Mouse (Mus musculus): ENCODE data around the gene Fkbp3. TPM values are rescaled to one million over a fixed set of nuclear protein-coding genes. Genes with fewer than 3 reads are reported as not detected.

Fkbp3 gene
- polyA plus RNA-seq, 1 experiment: 311 TPM

DNA sequence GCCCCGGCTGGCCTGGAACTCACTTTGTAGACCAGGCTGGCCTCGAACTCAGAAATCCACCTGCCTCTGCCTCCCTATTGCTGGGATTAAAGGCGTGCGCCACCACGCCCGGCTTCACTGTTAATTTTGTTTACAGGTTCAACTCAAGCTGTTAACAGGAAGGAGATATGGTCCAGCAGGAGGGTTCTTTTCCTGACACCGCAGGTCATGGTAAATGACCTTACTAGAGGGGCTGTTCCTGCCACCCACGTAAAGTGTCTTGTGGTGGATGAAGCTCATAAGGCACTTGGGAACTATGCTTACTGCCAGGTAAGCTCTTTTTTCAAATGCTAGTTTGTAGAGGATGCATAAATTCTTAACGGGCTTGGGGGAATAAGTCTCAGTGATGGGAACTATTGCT is 3.1 kb upstream of the Fkbp3 start:
- Histone ChIP-seq H3K4me3 (replicated peaks; ENCODE audit: insufficient read depth, low read depth, low read length) (no peak overlapping the region), H3K27me3 (ENCODE audit: control insufficient read depth, insufficient read depth, low read length) (no peaks in the 10 kb centered on the region), H3K27ac (ENCODE audit: insufficient read depth, low read length) (no peak overlapping the region), H3K4me1 (ENCODE audit: control insufficient read depth, insufficient read depth, low read length) (no peaks in the 10 kb centered on the region)
- DNase-seq: no peak
- WGBS: 80% methylated on average over 9 of the region's 9 CpGs
- TF ChIP-seq POLR2A (IDR thresholded peaks at IDR 0.05; ENCODE audit: borderline replicate concordance, insufficient read depth, low read length) (no peak), CTCF (IDR thresholded peaks at IDR 0.05; ENCODE audit: borderline replicate concordance, insufficient read depth, low read depth, low read length) (no peak)

DNA sequence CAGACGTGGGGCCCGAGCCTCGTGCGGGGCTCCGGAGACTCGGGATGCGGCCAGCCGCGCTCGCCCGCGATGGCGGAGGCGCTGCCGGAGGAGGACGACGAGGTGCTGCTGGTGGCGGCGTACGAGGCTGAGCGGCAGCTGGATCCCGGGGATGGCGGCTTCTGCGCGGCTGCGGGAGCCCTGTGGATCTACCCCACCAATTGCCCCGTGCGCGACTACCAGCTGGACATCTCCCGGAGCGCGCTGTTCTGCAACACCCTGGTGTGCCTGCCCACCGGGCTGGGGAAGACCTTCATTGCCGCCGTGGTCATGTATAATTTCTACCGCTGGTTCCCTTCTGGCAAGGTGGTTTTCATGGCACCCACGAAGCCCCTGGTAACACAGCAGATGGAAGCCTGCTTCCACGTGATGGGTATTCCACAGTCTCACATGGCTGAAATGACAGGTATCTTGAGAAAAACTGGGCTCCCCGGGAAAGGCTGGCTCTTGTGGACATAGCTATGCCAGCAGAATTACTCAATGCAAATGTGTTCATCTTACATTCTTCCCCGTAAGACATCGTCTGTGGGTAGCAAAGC is 2.0 kb upstream of the Fkbp3 start:
- TF ChIP-seq POLR2A (IDR thresholded peaks at IDR 0.05; ENCODE audit: borderline replicate concordance, insufficient read depth, low read length): no peak
- no peak for TF ChIP-seq CTCF (IDR thresholded peaks at IDR 0.05; ENCODE audit: borderline replicate concordance, insufficient read depth, low read depth, low read length)
- under 1% methylated on average over 41 of the region's 41 CpGs for WGBS
- Histone ChIP-seq H3K4me1 (ENCODE audit: control insufficient read depth, insufficient read depth, low read length) (no peaks in the 10 kb centered on the region), H3K27ac (ENCODE audit: insufficient read depth, low read length) (0 out of 2 replicates have a peak overlapping the region, but pooled peaks have one; percentile 18), H3K27me3 (ENCODE audit: control insufficient read depth, insufficient read depth, low read length) (no peaks in the 10 kb centered on the region), H3K4me3 (replicated peaks; ENCODE audit: insufficient read depth, low read depth, low read length) (peak overlapping the region; percentile 100)
- DNase-seq: no peak

DNA sequence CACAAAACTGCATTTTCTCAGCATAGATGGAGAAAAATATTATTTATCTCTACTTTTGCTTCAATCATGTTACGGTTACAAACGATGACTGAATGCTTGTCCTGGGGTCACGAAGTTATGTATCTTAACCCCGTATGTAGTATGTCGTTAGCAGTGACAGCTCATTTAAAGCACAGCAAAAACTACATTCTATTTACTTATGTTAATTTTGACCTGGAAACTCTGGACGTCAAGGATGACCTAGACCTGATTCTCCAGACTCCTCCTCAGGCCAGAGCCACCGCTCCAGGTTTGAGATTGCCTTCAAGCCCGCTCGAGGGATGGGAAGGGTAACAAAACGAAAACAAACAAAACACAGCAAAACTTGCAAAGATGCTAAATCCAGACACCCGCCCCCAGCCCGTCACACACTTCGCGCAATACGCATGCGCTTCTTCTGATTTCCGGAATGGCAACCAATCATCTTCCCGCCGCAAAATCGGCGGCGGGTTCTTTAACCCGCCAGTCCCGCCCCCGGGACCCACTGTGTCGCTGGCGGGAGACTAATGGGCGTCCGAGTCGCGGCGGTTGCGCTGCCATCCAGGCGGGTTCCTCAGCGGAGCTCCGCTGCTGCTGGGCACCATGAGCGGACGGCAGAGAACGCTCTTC is 1.4 kb upstream of the Fkbp3 start, which contains the start of gene Fancm:
Fancm (plus strand) TSS at position 519 of the 648 bp plus-strand sequence.
- Histone ChIP-seq H3K27me3 (ENCODE audit: control insufficient read depth, insufficient read depth, low read length) (no peaks in the 10 kb centered on the region), H3K4me1 (ENCODE audit: control insufficient read depth, insufficient read depth, low read length) (no peaks in the 10 kb centered on the region), H3K4me3 (replicated peaks; ENCODE audit: insufficient read depth, low read depth, low read length) (peak within 1 kb of the TSS; percentile 100), H3K27ac (ENCODE audit: insufficient read depth, low read length) (peak within 1 kb of the TSS; percentile 38; the same call in 1 of the 2 replicates)
- peak; percentile 90 to 91 for DNase-seq
- 2% methylated on average over 39 of the region's 39 CpGs for WGBS
- TF ChIP-seq CTCF (IDR thresholded peaks at IDR 0.05; ENCODE audit: borderline replicate concordance, insufficient read depth, low read depth, low read length) (no peak), POLR2A (IDR thresholded peaks at IDR 0.05; ENCODE audit: borderline replicate concordance, insufficient read depth, low read length) (peak; percentile 49; the same call in 1 of the 2 replicates)

DNA sequence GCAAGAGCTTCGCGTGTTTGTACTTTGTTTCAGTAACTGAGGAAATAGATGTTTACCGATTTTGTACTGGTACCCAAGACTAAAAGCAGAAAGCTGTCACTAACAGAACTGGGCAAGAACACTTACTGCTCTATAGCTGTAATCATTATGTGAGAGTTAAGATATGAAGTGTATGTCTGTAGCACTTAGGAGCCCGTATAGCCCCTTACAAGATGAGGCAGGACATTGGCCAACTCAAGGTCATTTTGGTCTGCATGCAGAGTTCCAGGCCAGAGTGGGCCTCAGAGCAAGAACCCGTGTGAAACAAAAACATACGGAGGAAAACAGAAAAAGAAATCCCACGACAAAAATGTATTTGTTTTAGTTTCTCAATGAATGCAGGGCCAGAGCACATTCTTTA is 844 bp upstream of the Fkbp3 start:
- WGBS: 26% methylated on average over 7 of the region's 7 CpGs
- no peaks in the 10 kb centered on the region for H3K4me1 ChIP-seq (ENCODE audit: control insufficient read depth, insufficient read depth, low read length)
- no peak overlapping the region for H3K27ac ChIP-seq (ENCODE audit: insufficient read depth, low read length)
- no peaks in the 10 kb centered on the region for H3K27me3 ChIP-seq (ENCODE audit: control insufficient read depth, insufficient read depth, low read length)
- peak in 1 of 2 experiments; percentile 9 for DNase-seq
- H3K4me3 ChIP-seq (replicated peaks; ENCODE audit: insufficient read depth, low read depth, low read length): peak overlapping the region; percentile 47
- TF ChIP-seq CTCF (IDR thresholded peaks at IDR 0.05; ENCODE audit: borderline replicate concordance, insufficient read depth, low read depth, low read length): no peak
- no peak for TF ChIP-seq POLR2A (IDR thresholded peaks at IDR 0.05; ENCODE audit: borderline replicate concordance, insufficient read depth, low read length)

DNA sequence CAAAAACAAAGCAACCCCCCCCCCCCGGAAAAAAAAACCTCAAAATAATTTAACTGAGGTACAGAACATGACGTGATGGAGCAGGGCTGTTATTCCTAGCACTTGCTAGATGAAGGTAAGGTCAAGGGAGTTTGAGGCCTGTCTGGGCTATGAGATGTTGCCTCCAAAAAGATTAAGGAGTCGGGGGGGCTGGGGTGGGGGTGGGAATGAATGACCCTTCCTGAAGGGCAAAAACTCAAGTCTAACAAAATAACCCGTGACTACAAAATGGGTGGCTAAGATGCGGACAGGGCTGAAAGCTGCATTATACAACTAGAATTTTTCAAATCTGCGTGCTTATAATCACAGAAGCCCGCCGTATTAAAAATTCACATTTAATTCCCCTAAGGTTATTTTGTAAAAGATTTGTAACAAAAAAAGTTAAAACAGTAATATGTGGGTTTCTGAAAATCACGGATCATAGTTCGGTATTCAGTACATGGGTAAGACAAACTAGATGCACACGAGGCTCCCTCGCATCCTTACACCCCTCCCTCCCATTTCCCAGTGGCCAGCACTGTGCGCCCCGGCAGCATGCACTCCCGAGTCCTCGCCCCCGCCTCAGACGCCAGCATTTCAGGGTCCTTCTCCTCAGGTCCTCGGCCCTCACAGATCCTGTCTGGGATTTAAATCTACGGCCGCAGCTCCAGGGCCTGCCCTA is 746 bp downstream of the Fkbp3 start:
- Histone ChIP-seq H3K27ac (ENCODE audit: insufficient read depth, low read length) (peak overlapping the region; percentile 94), H3K4me1 (ENCODE audit: control insufficient read depth, insufficient read depth, low read length) (no peaks in the 10 kb centered on the region), H3K4me3 (replicated peaks; ENCODE audit: insufficient read depth, low read depth, low read length) (peak overlapping the region; percentile 91), H3K27me3 (ENCODE audit: control insufficient read depth, insufficient read depth, low read length) (no peaks in the 10 kb centered on the region)
- no peak for DNase-seq
- 1% methylated on average over 21 of the region's 21 CpGs for WGBS
- TF ChIP-seq POLR2A (IDR thresholded peaks at IDR 0.05; ENCODE audit: borderline replicate concordance, insufficient read depth, low read length) (no peak), CTCF (IDR thresholded peaks at IDR 0.05; ENCODE audit: borderline replicate concordance, insufficient read depth, low read depth, low read length) (no peak)

DNA sequence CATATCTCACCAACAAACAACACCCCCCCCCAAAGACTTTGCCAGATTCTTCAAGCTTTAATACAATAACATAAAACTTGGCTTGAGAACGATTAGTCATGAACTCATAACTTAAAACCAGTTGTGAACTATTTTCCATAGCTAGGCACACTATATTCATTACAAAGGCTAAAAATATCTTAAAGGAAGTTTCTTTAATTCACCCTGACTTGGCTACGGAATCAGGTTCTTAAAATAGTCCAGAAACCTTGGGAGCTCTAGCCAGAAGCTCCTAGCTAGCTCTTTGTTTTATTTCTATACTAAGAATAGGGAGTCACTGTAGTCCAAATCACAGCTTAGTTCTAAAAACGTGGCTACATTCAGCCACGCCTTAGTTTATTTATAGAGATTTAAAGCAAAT is 5.4 kb downstream of the Fkbp3 start:
- Histone ChIP-seq H3K27ac (ENCODE audit: insufficient read depth, low read length) (no peak overlapping the region), H3K27me3 (ENCODE audit: control insufficient read depth, insufficient read depth, low read length) (no peaks in the 10 kb centered on the region), H3K4me1 (ENCODE audit: control insufficient read depth, insufficient read depth, low read length) (no peaks in the 10 kb centered on the region), H3K4me3 (replicated peaks; ENCODE audit: insufficient read depth, low read depth, low read length) (no peak overlapping the region)
- no peak for DNase-seq
- no peak for TF ChIP-seq POLR2A (IDR thresholded peaks at IDR 0.05; ENCODE audit: borderline replicate concordance, insufficient read depth, low read length)
- TF ChIP-seq CTCF (IDR thresholded peaks at IDR 0.05; ENCODE audit: borderline replicate concordance, insufficient read depth, low read depth, low read length): no peak
- 67% methylated on average over 4 of the region's 4 CpGs for WGBS

DNA sequence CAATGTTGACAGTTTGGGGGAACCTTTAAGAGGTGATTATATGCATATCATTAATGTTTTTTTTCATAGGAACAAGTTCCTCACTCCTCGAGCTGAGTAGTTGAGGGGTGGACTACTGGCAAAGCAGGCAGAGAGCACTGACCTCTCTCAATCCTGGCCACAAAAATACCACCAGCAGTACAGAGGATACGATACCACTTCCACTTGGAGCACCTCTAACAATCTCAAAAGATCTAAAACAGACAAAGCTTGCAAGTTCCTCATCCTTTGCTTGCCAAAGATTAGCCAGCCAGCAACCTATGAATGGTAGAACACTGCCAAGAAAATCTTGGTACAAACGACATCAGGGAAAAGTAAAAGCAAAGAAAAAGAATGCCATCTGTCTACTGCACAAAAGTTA is 7.6 kb downstream of the Fkbp3 start:
- Histone ChIP-seq H3K4me1 (ENCODE audit: control insufficient read depth, insufficient read depth, low read length) (no peaks in the 10 kb centered on the region), H3K27ac (ENCODE audit: insufficient read depth, low read length) (no peak overlapping the region), H3K27me3 (ENCODE audit: control insufficient read depth, insufficient read depth, low read length) (no peaks in the 10 kb centered on the region), H3K4me3 (replicated peaks; ENCODE audit: insufficient read depth, low read depth, low read length) (no peak overlapping the region)
- WGBS: 21% methylated on average over 3 of the region's 3 CpGs
- DNase-seq: no peak
- no peak for TF ChIP-seq POLR2A (IDR thresholded peaks at IDR 0.05; ENCODE audit: borderline replicate concordance, insufficient read depth, low read length)
- TF ChIP-seq CTCF (IDR thresholded peaks at IDR 0.05; ENCODE audit: borderline replicate concordance, insufficient read depth, low read depth, low read length): no peak

Data from cerebellum, adult 2 months (tissue).